Mouse (Mus musculus) myocyte (in vitro differentiated cells): ENCODE measurements around the gene 1700003F12Rik. TPM values are rescaled to one million over a fixed set of nuclear protein-coding genes. Genes with fewer than 3 reads are reported as not detected.

ENCODE experiments used
- H3K27me3 ChIP-seq: one replicate; pipeline ENCODE4 v1.6.1; 2011; ENCODE audit not compliant: control insufficient read depth, insufficient read depth, insufficient read length
- H3K36me3 ChIP-seq: one replicate; pipeline ENCODE4 v1.6.1; 2011; ENCODE audit not compliant: control insufficient read depth, insufficient read depth
- H3K4me2 ChIP-seq: one replicate; pipeline ENCODE4 v1.6.1; 2011; ENCODE audit warnings: low read depth, control low read depth
- H3K4me3 ChIP-seq: one replicate; pipeline ENCODE4 v1.5.1; 2011; ENCODE audit warnings: mild to moderate bottlenecking, control low read depth, moderate library complexity
- H3K79me2 ChIP-seq: one replicate; pipeline ENCODE4 v1.6.1; 2011; ENCODE audit not compliant: control insufficient read depth, insufficient read depth
- H3ac ChIP-seq: one replicate; pipeline ENCODE4 v1.6.1; 2011; ENCODE audit not compliant: control insufficient read depth, insufficient read length
- CEBPB ChIP-seq: IDR thresholded peaks from 2 replicates; pipeline ENCODE4 v1.6.1; 2011; ENCODE audit warnings: mild to moderate bottlenecking, moderate library complexity; ENCODE audit not compliant: poor library complexity, insufficient read depth, severe bottlenecking
- E2F4 ChIP-seq: IDR thresholded peaks from one replicate; pipeline ENCODE4 v1.6.1; 2011; ENCODE audit warnings: mild to moderate bottlenecking, control low read depth, moderate library complexity; ENCODE audit not compliant: insufficient read depth
- MAX ChIP-seq: IDR thresholded peaks from one replicate; pipeline ENCODE4 v1.6.1; 2011; ENCODE audit warnings: low read depth, mild to moderate bottlenecking, control low read depth
- MYOD1 ChIP-seq, 3 experiments: IDR thresholded peaks; one replicate each; pipeline ENCODE4 v1.6.1; 2011; ENCODE audit warnings: control low read depth in 2 of 3, low read depth in 2 of 3, mild to moderate bottlenecking in 2 of 3, moderate library complexity in 1 of 3; ENCODE audit not compliant: insufficient read length in 2 of 3, control insufficient read depth in 1 of 3
- MYOG ChIP-seq, 3 experiments: IDR thresholded peaks; one replicate each; pipeline ENCODE4 v1.6.1; 2011; ENCODE audit warnings: control low read depth in 2 of 3, low read depth in 2 of 3, mild to moderate bottlenecking in 2 of 3; ENCODE audit not compliant: insufficient read length in 2 of 3, control insufficient read depth in 1 of 3, insufficient read depth in 1 of 3
- POLR2A ChIP-seq: IDR thresholded peaks from one replicate; pipeline ENCODE4 v1.6.1; 2011; ENCODE audit warnings: low read depth, mild to moderate bottlenecking, control low read depth, moderate library complexity; ENCODE audit not compliant: insufficient read length
- POLR2AphosphoS2 ChIP-seq: IDR thresholded peaks from one replicate; pipeline ENCODE4 v1.6.1; 2011; ENCODE audit warnings: low read depth, control low read depth; ENCODE audit not compliant: insufficient read length
- REST ChIP-seq: IDR thresholded peaks from one replicate; pipeline ENCODE4 v1.6.1; 2011; ENCODE audit warnings: mild to moderate bottlenecking, control low read depth, moderate library complexity; ENCODE audit not compliant: insufficient read depth, insufficient read length
- SRF ChIP-seq: IDR thresholded peaks from one replicate; pipeline ENCODE4 v1.6.1; 2011; ENCODE audit warnings: low read depth; ENCODE audit not compliant: control insufficient read depth, insufficient read length
- TCF12 ChIP-seq: IDR thresholded peaks from one replicate; pipeline ENCODE4 v1.6.1; 2011; ENCODE audit warnings: mild to moderate bottlenecking, control low read depth; ENCODE audit not compliant: poor library complexity, insufficient read depth, severe bottlenecking
- TCF3 ChIP-seq: IDR thresholded peaks from one replicate; pipeline ENCODE4 v1.6.1; 2011; ENCODE audit warnings: low read depth, control low read depth; ENCODE audit not compliant: insufficient read length
- USF1 ChIP-seq: IDR thresholded peaks from one replicate; pipeline ENCODE4 v1.6.1; 2011; ENCODE audit warnings: low read depth, mild to moderate bottlenecking, control low read depth, moderate library complexity
- polyA plus RNA-seq: library from polyadenylated mRNA; unstranded; fragments of >200 nt; fragmentation: generic; extraction: Trizol; gene quantifications from one replicate; pipeline ENCODE4 v1.2.1, GENCODE M21; 2012; ENCODE audit warnings: missing spikeins

The 1700003F12Rik gene
- polyA plus RNA-seq, 1 experiment, result 22.9 TPM

DNA sequence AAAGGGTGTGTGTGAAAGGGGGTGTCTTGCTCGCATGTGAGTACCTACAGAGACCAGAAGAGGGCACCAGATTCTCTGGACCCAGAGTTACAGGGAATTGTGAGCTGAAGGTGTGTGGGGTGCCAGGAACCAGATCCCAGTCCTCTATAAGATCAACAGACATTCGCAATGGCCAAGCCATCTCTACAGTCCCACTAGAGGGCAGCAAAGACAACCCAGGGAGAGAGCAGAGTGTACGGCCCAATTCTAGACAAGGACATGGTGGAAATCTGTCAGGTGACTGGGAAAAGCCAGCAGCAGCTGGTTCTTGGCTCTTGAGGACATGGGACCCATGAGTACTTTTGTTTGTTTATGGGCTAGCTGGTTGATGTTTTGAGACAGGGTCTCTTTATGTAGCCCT is 46.1 kb downstream of the 1700003F12Rik start:
- no peaks in the 10 kb centered on the region for H3K36me3 ChIP-seq
- no peak overlapping the region for H3ac ChIP-seq
- TF ChIP-seq REST, result no peak
- H3K79me2 ChIP-seq, result no peaks in the 10 kb centered on the region
- H3K4me3 ChIP-seq, result no peak overlapping the region
- H3K27me3 ChIP-seq, result peaks cover under 1% of the 10 kb centered on the region
- no peak overlapping the region for H3K4me2 ChIP-seq

DNA sequence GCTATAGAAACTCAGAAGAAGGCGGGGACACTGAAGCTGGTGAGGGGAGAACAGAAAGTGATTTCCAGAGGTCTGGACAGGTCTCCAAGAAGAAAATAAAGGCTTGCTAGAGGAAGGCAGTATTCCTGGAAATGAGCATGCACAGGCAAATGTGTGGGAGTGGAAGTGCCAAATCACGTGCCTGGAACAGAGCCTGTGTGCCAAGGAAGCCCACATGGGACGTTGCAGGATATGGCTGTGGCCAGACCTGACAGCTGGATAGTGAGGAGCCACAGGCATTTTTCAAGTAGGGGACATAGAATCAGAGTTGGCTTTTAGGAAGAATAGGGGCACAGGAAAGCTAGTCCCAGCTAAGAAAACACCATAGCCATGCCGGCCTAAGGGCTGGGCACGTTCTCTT is 48.9 kb downstream of the 1700003F12Rik start:
- no peak for TF ChIP-seq E2F4
- TF ChIP-seq MYOG (IDR thresholded peaks at IDR 0.05; ENCODE audit: control insufficient read depth in 1 of 3, insufficient read depth in 1 of 3, insufficient read length in 2 of 3, low read depth in 2 of 3), result peak in 1 of 3 experiments; percentile 71
- no peak for TF ChIP-seq POLR2A
- TF ChIP-seq TCF12, result no peak
- no peak for TF ChIP-seq CEBPB
- no peak for TF ChIP-seq POLR2AphosphoS2
- no peak for TF ChIP-seq MAX
- TF ChIP-seq TCF3, result no peak
- peak; percentile 58 for TF ChIP-seq USF1
- peak in 2 of 3 experiments; percentile 37 to 47 for TF ChIP-seq MYOD1 (IDR thresholded peaks at IDR 0.05; ENCODE audit: control insufficient read depth in 1 of 3, insufficient read length in 2 of 3, low read depth in 2 of 3)
- no peak for TF ChIP-seq REST
- no peak for TF ChIP-seq SRF
- no peak overlapping the region for H3K4me2 ChIP-seq

DNA sequence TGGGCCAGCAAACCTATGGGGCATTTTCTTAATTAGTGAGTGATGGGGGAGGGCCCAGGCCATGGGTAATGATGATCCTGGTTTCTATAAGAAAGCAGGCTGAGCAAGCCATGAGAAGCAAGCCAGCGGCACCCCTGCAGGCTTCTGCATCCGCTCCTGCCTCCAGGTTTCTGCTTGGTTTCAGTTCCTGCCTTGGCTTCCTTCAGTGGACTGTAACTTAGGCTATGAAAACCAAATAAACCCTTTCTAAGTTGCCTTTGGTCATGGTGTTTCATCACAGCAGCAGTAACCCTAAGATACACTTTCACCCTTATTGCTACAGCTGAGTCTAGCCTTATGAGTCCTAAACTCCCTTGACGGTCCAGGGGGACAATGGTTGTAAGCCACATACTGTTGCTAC is 50.5 kb downstream of the 1700003F12Rik start:
- H3K36me3 ChIP-seq, result no peaks in the 10 kb centered on the region
- H3K27me3 ChIP-seq, result no peaks in the 10 kb centered on the region
- no peak overlapping the region for H3K4me2 ChIP-seq
- H3ac ChIP-seq, result no peak overlapping the region
- no peak overlapping the region for H3K4me3 ChIP-seq
- no peaks in the 10 kb centered on the region for H3K79me2 ChIP-seq
- no peak for TF ChIP-seq MAX
- no peak for TF ChIP-seq E2F4
- TF ChIP-seq MYOD1 (IDR thresholded peaks at IDR 0.05; ENCODE audit: control insufficient read depth in 1 of 3, insufficient read length in 2 of 3, low read depth in 2 of 3), result no peak
- no peak for TF ChIP-seq SRF
- TF ChIP-seq CEBPB, result no peak
- no peak for TF ChIP-seq POLR2AphosphoS2
- no peak for TF ChIP-seq MYOG (IDR thresholded peaks at IDR 0.05; ENCODE audit: control insufficient read depth in 1 of 3, insufficient read depth in 1 of 3, insufficient read length in 2 of 3, low read depth in 2 of 3)
- no peak for TF ChIP-seq TCF12

More for the DNA sequence above, 48.9 kb downstream of the 1700003F12Rik start:
- H3K4me3 ChIP-seq, result no peak overlapping the region
- no peaks in the 10 kb centered on the region for H3K36me3 ChIP-seq
- no peaks in the 10 kb centered on the region for H3K27me3 ChIP-seq
- no peak overlapping the region for H3ac ChIP-seq
- H3K79me2 ChIP-seq, result no peaks in the 10 kb centered on the region

Other genes starting within 250 kb of the 1700003F12Rik start
- gene Bpifb9b, start 239.9 kb upstream of the 1700003F12Rik start, polyA plus RNA-seq, result not detected
- 14.7 TPM for gene Cdk5rap1, start 174.1 kb upstream of the 1700003F12Rik start, polyA plus RNA-seq
- 61.7 TPM for gene Snta1, start 139.0 kb upstream of the 1700003F12Rik start, polyA plus RNA-seq
- 7.5 TPM for gene Cbfa2t2, start 110.6 kb upstream of the 1700003F12Rik start, polyA plus RNA-seq
- 0.17 TPM for gene Actl10, start 4.7 kb downstream of the 1700003F12Rik start, polyA plus RNA-seq
- 0.12 TPM for gene Necab3, start 11.8 kb downstream of the 1700003F12Rik start, polyA plus RNA-seq
- 11.0 TPM for gene E2f1, start 22.8 kb downstream of the 1700003F12Rik start, polyA plus RNA-seq
- gene Pxmp4, start 56.6 kb downstream of the 1700003F12Rik start, polyA plus RNA-seq, result 12.5 TPM
- gene Zfp341, start 66.2 kb downstream of the 1700003F12Rik start, polyA plus RNA-seq, result 3.4 TPM
- gene 4930519P11Rik, start 66.4 kb downstream of the 1700003F12Rik start, polyA plus RNA-seq, result 0.47 TPM
- 172 TPM for gene Chmp4b, start 104.6 kb downstream of the 1700003F12Rik start, polyA plus RNA-seq
- gene Gm14214, start 222.9 kb downstream of the 1700003F12Rik start, polyA plus RNA-seq, result not detected
- 379 TPM for gene Raly, start 244.0 kb downstream of the 1700003F12Rik start, polyA plus RNA-seq
- not detected for gene a, start 244.3 kb downstream of the 1700003F12Rik start, polyA plus RNA-seq